Mouse (Mus musculus): ENCODE results near the gene Sumf1. TPM values are rescaled to one million over a fixed set of nuclear protein-coding genes. Genes with fewer than 3 reads are reported as not detected.

The Sumf1 gene
- polyA plus RNA-seq, 1 experiment, result 14.3 TPM

GRCm38 (mm10) chr6:108057353-108057752, 128.0 kb downstream of the Sumf1 start:
- TF ChIP-seq CTCF (IDR thresholded peaks at IDR 0.05; ENCODE audit: low read depth, low read length) (no peak), POLR2A (IDR thresholded peaks at IDR 0.05; ENCODE audit: insufficient read depth, low read length) (no peak)
- no peak overlapping the region for H3K27ac ChIP-seq (ENCODE audit: insufficient read depth, low read length)
- no peak overlapping the region for H3K4me3 ChIP-seq (ENCODE audit: low read depth, low read length)
- no peaks in the 10 kb centered on the region for H3K36me3 ChIP-seq (ENCODE audit: control insufficient read depth, insufficient read depth, low read length, poor library complexity, severe bottlenecking)
- no peak overlapping the region for H3K9ac ChIP-seq (ENCODE audit: low read depth, poor library complexity, severe bottlenecking)
- H3K27me3 ChIP-seq (ENCODE audit: control insufficient read depth, insufficient read depth, low read length, poor library complexity, severe bottlenecking), result no peaks in the 10 kb centered on the region
- H3K4me1 ChIP-seq (ENCODE audit: control insufficient read depth, insufficient read depth, low read length), result no peaks in the 10 kb centered on the region
- H3K9me3 ChIP-seq (replicated peaks; ENCODE audit: control insufficient read depth, insufficient read depth, low read length, poor library complexity, severe bottlenecking), result no peaks in the 10 kb centered on the region

Other genes with a start within 250 kb of the Sumf1 start
- gene Setmar, start 120.5 kb downstream of the Sumf1 start, polyA plus RNA-seq (2011; ENCODE audit: insufficient read depth, insufficient read length, low read depth, missing spikeins), result 6.9 and 7.2 TPM in 2 replicates
- 42.5 and 50.0 TPM in 2 replicates for gene Itpr1, start 27.5 kb upstream of the Sumf1 start, polyA plus RNA-seq (2011; ENCODE audit: insufficient read depth, insufficient read length, low read depth, missing spikeins)